Mouse (Mus musculus) cerebellum, adult 11 months (tissue): ENCODE data around the gene Ell3.
A peak's percentile ranks its signal among the peaks of the same experiment; 100 is the strongest.

Experiments
- DNase-seq: peaks from one replicate; pipeline ENCODE4 v3.0.0; 2022

Gene Ell3

DNA sequence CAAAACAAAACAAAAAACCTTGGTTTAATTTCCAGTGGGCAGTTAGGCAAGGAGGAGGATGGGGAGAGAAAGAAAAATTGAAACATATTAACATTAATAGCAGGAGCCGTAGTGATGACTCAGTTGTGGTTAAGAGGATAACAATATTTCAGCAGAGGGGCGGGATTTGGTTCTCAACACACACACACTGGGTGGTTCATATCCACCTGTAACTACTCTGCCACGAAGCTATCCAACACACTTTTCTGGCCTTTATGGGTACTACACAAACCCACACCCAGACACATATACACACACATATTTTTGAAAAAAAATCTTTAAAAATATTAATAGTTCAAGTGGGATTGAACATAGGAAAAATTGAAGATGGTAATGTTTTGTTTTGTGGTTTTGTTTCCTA lies 2.9 kb upstream of the Ell3 start:
- no peak for DNase-seq

DNA sequence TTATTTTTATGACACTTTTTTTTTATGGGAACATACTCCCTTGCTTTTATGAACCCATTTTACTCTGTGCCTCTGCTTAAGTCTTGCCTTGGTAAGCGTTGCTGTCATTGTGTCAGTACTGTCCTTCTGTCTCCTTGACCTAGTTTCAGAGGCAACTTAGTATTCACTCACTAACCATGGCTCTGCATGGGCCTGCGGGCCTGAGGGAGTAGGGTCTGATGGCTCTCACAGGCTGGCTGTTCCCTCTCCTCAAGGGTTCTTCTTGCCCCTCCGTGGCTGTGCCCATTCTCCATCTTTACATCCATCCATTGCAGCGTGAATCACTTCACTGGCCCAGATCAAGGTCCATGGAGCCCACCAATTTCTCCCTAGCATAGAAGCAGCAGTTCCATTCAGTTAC lies 2.4 kb upstream of the Ell3 start:
- no peak for DNase-seq

GRCm38 (mm10) chr2:121445117-121445516 lies 1.0 kb upstream of the Ell3 start:
- no peak for DNase-seq

- no peak for DNase-seq
Observed at GRCm38 (mm10) chr2:121443068-121443349, 1.1 kb downstream of the Ell3 start.

GRCm38 (mm10) chr2:121442259-121443067 lies 1.6 kb downstream of the Ell3 start:
- DNase-seq = peak; percentile 47

DNA sequence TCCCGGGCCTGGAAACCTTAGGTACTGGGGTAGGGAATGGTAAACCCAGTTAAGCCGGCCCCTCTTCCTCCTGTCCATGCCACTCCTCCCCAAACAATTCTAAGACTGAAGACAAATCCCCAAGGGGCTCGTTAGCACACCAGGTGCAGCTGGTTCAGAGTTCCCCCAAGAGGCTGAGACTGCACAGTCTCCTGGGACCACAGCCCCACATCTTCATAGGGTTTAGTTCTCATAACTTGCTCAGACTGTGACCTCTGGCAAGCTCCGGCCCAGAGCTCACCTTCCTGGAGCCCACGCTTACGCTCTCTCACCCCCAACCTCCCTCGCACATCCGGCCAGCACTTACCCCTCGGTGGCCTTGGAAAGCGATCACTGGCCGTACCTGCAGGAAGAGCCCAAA lies 2.3 kb downstream of the Ell3 start:
- no peak for DNase-seq

DNA sequence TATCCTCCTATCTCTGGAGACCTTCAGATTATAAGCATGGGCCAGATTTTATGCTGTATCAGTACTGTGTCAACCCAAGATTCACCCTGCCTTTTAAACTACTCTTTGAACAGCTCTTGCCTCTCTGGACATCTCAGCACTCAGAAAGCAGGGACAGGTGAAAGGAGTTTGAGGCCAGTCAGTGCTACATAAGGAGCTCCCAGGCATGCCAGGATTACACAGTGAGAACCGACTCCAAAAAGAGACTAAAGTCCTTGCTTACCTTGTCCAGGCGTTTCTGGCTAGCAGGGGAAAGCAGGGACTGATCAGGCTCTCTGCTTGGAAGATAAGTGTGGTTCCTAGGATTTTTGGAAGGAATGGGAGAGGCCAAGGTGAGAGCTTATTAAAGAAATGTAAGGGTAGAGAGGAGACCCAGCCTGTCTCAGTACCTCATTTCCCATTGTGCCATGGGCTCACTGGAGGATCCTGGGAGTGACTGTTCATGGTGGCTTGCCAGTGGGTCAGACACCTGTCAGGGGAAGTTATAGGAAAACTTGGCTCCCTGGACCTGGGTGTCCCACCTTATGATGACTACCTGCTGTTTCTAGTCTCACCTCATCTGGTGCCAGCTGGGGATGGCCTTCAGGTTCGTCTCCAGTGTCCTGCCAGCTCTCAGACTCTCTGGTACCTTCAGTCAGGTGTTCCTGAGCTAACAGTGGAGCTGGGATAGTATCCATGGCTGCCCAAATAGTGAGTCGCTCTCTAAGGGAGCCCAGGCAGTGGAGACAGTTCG lies 3.1 kb downstream of the Ell3 start:
- no peak for DNase-seq

DNA sequence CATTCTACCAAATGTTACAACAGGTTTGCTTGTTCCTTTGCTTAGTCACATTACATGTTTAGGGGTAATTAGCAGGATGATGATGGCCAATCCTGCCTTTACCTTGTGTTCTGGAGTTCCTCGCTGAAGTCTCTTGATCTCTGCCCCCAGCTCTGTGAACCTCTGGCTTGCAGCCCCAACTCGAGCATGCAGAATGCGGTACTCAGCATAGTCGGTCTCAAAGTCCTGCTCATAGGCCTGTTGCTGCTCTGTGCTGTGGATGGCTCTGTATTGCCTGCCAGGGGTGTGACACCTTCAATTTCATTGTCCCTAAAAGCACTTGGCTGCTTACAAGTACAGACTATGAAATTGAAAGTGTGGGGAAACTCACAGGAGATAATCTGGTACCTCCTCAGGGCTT lies 4.3 kb downstream of the Ell3 start:
- DNase-seq = no peak

DNA sequence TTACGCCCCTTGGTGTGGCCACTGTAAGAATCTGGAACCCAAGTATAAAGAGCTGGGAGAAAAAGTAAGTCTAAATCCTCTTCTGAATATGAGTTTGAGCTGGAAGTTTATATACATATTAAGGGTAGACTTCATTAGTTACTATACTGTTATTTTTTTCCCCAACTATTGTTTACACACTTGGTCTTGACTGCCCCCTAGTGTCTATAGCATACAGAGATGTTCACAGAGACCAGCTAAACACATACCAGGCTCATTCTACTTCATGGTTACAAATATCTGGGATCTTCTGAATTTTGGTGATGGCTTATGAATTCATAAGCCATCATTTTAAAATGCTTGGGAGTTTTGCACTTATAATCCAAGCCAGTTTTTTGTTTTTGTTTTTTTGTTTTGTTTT lies 9.2 kb downstream of the Ell3 start:
- DNase-seq = no peak

DNA sequence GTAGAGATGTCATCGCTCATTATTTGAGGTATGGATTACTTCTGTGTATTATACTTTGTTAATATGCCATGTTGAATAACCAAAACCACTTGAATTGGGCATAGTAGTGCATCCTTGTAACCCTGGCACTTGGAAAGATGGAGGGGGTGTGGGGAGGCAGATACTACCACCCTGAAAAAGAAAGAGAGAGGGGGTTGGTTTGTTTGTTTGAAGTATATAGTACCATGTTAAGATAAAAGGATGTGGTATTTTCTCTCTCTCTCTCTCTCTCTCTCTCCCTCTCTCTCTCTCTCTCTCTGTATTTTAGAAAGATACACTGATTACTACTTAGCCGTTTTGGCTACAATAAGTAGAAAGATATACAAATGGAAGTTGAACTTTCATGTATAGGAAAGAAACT lies 18.2 kb downstream of the Ell3 start:
- no peak for DNase-seq

GRCm38 (mm10) chr2:121423166-121423565 lies 20.9 kb downstream of the Ell3 start:
- no peak for DNase-seq

- no peak for DNase-seq
Observed at GRCm38 (mm10) chr2:121418476-121418875, 25.6 kb downstream of the Ell3 start.

DNA sequence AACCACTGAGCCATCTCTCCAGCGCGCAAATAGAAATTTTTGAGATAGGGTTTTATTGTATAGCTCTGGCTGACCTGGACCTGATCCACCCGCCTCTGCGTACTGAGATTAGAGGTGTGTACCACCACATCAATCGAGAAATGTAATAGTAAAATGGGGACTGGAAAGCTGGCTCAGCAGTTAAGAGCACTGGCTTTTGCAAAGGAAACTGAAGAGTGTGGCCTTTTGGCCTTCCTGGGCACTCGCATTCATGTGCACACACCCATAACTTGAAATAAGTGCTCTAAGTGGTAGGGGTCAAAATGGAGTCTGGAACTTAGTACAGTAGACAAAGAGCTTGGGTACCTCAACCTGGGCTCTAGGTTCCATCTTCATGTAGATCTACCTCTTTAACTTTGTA lies 27.7 kb downstream of the Ell3 start:
- DNase-seq = no peak

- DNase-seq = no peak
Observed at GRCm38 (mm10) chr2:121415591-121415990, 28.5 kb downstream of the Ell3 start.

GRCm38 (mm10) chr2:121415103-121415502 lies 29.0 kb downstream of the Ell3 start:
- no peak for DNase-seq

DNA sequence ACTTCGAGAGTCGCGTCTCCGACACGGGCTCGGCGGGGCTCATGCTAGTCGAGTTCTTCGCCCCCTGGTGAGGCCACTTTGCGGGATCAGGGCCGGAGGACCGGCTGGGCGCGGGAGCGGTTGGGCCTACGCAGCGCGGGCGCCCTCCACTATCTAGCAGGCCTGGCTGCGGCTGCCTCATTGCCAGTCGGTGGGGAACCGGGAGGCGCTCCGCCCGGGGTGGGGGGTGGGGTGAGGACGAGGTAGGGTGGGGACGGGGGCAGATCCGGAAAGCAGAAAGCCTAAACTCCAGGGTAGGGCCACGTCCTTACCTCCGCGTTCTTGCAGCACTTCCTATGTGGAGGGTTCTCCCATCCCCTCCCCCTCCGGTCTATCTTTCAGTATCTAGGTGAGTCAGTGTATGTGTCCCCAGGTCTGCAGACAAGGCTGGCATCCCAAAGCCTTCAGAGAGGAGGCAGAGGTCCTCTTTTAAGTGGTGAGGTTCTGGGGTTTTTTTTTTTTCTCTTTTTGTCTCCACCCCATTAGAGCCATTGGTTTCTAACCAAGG lies 29.9 kb downstream of the Ell3 start:
- no peak for DNase-seq

DNA sequence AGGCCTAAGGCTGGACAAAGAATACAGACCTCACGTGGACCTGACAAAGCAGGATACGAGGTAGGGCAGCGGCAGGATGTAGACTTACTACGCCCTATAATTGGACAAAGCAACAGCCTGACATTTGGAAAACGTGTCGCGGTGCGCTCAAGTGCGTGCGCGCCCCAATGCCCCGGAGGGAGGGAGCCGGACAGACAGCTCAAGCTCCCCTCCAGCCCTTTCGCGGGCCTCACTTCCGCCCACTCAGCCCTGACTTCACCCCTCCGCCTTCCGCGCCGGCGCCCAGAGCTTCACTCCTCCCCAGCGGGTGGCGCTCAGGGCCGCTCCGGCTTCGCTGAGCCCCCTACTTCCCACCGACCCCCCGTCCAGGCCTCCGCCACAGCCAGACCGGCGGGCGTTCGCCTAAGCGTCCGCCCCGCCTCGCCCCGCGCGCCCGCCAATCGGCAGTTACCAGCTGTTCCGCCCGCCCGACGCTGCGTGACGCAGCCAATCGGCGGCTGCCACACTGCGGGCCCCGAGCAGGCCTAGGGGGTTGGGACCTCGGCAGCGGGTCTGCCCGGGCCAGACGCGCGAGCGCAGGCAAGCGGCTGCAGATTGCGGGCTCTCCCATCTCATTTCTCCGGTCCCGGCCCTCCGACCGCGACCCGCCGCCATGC lies 30.6 kb downstream of the Ell3 start, which contains the start of the genes Pdia3 and Catsper2:
TSS of gene Pdia3 (plus strand) at position 389 of the 656 bp plus-strand sequence.
TSS of gene Catsper2 (minus strand) at position 406 of the 656 bp plus-strand sequence.
- DNase-seq = peak; percentile 91

DNA sequence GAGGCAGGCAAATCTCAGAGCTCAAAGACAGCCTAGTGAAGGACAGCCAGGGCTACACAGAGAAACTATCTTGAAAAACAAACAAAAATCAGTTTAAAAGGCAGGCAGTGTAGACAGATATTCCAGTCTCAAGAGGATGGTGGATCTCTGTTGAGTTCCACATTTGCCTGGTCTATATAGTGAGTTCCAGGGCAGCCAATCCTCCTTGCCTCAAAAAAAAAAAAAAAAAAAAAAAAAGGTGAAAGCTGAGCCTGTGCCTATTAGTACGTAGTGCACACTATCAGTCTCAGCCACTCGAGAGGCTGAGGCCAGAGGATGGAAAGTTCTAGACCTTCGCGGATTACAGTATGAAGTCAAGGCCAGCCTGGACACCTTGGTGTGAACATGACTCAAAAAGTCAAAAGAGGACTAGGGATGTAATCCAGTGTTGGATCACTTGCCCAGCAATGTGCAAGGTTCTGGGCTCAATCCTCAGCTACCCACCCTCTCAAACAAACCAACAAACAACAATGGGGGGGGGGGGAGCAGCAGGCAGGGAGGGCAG lies 31.2 kb downstream of the Ell3 start:
- DNase-seq = no peak

- no peak for DNase-seq
Observed at GRCm38 (mm10) chr2:121408160-121408559, 35.9 kb downstream of the Ell3 start.

DNA sequence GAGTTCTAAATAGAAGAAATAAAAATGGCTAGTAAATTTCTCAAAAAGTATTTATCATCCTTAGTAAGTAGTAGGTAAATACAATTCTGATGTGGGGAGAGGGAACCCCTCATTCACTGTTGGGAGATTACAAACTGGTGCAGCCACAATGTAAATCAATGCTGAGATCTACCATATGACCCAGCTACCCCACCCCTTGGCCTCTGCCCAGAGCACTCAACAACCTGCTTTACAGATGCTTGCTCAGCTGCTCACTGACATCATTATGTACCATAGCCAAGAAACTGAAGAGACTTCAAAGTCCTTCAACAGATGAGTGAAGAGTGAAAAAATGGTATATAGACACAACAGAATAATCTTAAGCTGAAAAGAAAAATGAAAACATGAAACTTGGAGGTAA lies 40.8 kb downstream of the Ell3 start:
- no peak for DNase-seq

DNA sequence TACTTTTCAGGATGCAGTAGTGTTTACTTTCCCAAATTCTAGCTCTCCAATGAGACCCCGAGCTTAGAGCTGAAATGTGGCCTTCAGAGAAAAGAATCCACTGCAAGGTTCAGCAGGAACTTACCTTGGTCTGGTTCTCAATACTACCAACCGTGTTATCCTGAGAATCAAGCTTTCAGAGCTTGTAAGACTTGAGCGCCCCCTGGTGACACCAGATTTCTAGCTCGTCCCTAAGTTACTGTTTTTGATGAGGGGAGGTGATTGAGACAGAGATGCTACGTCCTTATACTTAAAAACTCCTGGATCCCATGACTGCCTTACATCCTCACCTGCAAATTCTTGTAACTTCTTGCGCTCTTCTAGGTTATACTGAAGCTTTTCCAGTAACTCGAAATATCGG lies 47.5 kb downstream of the Ell3 start:
- DNase-seq = peak; percentile 83
